Mouse (Mus musculus) A20 (cell line): ENCODE results near the gene Arpc2.

Experiments
- DNase-seq: peaks from one replicate; pipeline ENCODE4 v3.0.0-alpha.2; 2011; ENCODE audit warnings: low read depth, low spot score

Gene Arpc2

DNA sequence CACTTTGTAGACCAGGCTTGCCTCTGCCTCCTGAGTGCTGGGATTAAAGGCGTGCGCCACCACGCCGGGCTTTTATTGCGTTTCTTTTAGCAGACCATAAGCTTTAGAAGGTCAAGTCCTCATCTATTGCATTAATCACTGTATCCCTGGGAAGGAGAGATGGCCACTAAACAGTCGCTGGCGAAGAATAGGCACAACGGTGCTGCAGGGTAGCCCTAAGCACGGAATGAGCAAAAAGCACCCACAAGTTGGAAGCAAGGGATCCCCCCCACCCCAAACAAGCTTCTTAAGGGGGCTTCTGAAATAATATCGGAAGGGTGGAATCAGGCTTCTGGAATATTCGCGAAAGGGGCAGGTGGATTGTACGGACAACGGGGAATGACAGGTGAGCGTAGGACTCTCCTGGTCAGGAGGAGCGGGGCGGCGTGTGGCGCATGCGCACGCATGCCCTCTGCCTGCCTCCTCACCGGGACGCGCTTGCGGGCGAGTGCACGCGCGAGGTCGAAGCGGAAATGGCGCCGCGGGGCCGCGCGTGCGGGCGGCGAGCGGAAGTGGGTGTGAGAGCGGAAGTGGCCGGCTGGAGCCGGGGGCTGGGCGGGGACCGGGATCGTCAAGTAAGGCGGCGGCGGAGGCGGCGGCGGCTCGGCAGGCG is at the start of gene Arpc2:
Gene Arpc2 (plus strand): TSS at position 147 of the 652 bp plus-strand sequence.
- peak; percentile 98 for DNase-seq

GRCm38 (mm10) chr1:74190471-74190870 is 45.4 kb upstream of the Arpc2 start:
- DNase-seq = no peak

DNA sequence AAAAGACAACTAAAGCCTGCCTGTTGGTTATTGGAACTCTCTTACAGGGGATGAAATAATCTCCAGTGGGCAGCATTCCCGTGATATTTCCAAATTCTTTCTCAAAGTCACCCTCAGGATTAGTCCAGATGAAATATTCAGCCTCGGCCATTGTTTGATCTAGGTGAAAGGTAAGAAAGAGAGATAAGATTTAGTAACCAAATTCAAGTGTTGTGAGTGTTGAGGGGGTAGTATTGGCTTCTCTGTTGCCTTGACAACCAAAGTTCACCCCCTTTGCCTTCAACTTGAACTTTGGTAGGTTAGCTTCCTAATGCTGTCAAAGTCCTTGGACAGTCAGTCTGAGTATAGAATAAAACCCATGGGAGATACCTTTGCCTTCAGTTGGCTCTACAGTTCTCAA is 43.2 kb upstream of the Arpc2 start:
- DNase-seq = no peak

DNA sequence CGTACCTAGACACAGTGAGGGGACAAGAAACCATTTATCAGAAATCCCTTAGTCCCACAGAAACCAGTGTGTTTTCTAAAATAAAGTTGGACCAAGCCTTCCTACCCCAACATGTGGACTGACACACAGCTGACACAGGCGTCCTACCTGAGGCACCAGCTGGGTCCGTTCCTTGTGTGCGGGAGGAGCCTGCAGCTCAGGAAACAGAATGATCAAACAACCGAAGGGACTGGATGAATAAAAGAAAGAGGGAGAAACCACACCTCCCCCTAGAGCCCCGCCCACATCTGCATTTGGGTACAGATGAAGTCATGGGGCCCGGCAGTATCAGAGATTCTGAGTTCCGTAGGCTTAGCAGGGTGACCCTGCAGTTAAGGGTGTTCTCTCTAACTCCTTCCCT is 41.4 kb upstream of the Arpc2 start, which contains the start of gene Cxcr1:
Gene Cxcr1 (minus strand): TSS at position 187 of the 400 bp plus-strand sequence.
- no peak for DNase-seq

DNA sequence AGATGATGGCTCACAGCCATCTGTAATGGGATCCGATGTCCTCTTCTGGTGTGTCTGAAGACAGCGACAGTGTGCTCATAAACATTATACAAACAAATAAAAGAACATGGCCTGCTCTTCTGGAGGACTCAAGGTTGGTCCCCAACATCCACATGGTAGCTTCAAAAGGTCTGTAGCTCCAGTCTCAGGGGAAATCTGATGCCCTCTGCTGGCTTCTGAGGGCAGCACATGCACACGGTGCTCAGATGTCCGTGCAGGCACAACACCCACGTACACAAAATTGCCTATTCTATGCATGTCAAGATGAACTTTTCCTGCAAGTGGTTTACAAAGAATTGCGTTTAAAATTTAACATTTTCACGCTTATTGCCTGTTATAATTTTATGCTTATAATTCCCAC is 39.9 kb upstream of the Arpc2 start:
- DNase-seq = peak; percentile 68

- DNase-seq = no peak
Observed at GRCm38 (mm10) chr1:74196621-74197419, 39.1 kb upstream of the Arpc2 start.

DNA sequence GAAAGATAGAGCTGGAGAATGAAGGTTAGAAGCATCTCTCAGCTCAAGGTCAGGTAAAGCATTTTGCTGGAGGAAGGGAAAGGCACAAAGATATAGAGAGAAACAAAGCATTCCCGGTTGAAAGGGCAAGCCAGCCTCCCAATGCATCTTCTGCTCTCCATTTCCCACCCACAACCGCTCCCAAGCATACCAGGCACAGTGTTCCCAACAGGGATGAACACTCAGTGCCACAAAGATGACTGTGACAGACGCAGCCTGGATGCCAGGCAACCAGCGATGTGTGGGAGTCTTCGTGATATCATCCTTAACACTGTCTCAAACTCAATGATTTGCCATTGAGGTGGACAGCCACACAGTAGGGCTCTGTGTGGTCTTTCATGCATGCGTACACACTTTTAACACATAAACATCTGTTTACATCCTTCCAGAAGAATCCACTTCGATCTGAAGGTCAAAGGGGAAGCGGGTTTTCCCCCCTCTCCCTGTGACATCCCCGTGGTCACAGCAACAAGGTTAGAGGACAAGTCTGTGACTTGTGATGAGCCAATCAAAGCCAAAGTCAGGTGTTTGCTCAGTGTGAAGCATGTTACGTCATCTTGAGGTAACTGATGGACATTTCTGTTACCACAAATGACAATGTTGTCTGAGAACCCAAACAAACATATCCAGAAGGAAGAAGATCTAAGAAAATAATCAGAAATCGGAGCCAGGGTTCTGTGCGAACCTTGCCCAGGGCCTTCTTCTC is 38.0 kb upstream of the Arpc2 start:
- DNase-seq = no peak

DNA sequence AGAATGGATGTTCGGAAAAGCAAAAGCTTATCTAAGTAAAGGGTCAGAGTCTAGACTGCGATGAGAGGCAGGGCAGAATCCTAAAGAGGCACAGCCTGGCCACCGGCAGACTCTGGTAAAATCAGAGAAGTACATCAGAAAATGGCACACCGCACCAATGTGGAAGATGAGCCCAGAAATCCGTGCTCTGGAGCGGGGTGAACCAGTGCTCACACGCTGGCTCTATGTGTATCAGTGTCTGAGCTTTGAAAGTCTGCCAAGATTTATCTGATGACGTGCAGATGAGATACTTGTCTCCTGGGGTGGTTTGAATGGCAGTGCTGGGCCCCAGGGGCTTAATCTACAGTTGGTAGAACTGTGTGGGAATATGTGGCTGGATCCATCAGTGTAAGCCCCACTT is 36.8 kb upstream of the Arpc2 start:
- DNase-seq = no peak

GRCm38 (mm10) chr1:74201048-74201844 is 34.6 kb upstream of the Arpc2 start:
- peak; percentile 56 for DNase-seq

DNA sequence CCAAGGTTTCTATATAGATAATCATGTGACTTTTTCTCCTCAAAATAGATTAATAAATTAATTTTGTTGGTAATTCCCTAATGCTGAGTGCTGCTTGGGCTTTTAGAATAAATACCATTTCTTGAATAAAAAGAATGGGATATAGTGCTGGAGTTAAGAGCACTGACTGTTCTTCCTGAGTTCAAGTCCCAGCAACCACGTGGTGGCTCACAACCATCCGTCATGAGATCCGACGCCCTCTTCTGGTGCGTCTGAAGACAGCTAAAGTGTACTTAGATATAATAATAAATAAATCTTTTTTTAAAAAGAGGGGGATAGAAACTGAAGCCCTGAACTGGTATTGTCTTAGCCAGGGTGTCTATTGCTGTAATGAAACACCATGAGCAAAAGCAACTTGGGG is 32.4 kb upstream of the Arpc2 start:
- DNase-seq = peak; percentile 27

DNA sequence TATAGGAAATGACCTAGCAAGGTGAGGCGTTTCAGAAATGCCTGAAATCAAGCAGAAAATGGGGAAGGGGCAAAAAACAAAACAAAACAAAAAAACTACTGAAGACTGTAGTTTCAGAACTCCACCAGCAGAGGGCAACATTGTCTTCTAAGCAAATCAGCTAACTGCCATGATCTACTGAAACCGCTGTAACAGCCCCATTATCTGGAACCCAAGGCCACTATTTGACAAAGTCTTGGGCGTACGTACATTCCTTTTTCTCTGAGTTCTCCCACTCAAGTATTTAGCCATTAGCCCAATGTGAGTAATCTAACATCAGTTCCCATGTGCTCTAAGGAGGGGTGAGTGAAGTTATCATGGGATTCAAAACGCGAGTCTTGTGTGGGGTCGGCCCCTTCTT is 30.0 kb upstream of the Arpc2 start:
- DNase-seq = peak; percentile 76

DNA sequence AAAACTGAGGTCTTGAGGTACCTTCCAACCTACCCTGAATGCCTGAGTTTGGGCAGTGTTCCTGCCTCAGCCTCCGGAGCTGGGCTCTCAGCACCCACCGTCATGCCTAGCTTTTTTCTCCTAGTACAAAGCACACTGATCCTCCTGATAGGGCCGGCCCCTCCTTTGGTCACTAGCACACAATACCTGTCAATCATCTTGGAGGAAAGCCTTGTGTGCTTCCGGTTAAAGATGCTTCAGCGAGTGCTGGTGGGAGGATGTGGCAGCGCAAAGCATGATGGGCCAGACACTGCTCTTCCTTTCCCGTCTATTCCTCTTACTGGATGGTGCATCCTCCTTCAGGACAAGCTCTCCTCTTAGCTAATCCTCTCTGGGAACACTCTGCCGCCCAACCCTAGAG is 29.2 kb upstream of the Arpc2 start:
- peak; percentile 65 for DNase-seq

DNA sequence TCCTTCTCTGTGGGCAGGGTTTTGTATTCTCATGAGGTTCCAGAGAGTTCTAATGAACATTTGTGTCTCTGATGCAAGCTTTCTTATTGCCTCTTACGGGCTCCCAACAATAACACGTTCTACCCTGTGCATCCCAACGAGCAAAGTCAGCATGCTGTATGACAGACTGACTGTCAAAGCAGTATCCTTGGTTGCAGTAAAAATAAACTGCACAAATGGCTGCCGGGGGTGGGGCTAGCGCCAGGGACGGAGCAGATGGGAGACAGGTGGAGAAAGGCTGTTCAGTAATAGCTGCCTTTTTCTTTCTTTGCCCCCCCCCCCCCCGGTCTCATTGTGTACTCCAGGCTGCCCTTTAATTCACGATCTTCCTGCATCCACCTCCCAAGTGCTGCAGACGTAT is 28.0 kb upstream of the Arpc2 start:
- DNase-seq = no peak

DNA sequence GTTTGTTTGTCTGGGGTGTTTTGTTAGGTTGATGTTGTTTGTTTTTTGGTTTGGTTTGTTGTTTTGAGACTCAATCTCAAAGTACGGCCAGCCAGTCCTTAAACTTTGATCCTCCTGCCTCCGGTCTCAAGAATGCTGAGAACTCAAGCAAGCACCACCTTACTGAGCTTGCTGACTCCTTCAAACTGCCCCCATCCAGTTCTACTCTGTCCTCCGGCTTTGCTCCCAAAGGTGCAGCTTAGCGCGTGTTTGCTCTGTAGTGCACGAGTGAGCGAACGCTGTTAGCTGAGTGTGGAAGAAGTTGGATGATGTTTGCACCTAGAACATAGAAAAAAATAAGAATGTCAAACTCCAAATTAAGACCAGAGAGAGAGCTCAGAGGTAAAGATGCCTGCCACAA is 26.9 kb upstream of the Arpc2 start:
- no peak for DNase-seq

DNA sequence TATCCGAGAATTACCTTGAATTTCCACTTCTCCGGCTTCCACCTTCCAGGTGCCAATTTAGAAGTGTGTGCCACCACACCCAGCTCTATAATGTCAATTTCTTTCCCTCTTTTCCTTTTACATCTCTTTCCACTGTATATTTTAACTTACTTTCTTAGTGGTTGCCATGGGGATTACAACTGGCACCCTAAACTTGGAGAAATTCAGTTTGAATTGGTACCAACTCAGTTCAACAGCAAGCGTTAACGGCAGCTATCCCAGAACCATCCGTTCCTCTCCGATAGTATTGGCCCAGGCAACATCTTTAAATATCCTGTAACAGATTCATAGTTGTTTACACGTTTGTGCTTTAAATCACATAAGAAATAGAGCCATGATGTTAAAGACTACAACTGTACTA is 16.0 kb upstream of the Arpc2 start:
- DNase-seq = no peak

- peak; percentile 89 for DNase-seq
Observed at GRCm38 (mm10) chr1:74227317-74227716, 8.6 kb upstream of the Arpc2 start.

DNA sequence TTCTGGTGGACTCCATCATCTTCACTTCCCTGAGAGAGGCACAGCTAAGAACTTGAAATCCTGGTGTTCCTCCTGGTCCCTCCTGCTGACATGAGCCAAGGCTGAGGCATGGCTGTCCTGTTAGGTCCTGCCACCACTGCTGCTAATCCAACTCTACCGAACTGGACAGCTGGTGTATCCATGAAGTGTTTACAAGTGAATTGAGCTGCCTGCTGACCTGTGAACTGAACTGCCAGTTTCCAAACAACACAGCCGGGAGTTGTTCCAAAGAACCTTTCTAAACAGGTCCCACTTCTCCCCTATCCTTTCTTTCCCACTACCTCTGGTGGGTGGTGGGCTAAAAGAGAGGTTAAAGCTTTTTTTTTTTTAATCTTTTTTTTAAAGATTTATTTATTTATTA is 5.9 kb upstream of the Arpc2 start:
- DNase-seq = no peak

DNA sequence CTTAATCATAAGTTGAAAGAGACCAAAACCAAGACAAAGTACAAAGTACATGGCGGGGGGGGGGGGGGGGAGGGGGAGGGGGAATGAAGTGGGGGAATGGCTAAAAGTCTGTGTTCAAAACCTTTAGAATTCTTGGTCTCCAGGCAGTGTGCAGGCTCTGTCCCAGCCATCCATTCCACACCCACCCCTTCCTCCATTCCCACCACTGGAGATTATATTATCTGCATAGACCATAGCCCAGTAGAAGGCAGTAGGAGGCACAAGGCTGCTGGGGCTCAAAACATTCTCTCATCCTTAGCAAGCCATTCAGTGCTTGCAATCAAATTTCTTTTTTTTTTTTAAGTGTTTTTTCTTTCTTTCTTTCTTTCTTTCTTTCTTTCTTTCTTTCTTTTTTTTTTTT is 4.9 kb upstream of the Arpc2 start:
- DNase-seq = no peak

GRCm38 (mm10) chr1:74236590-74237317 is 870 bp downstream of the Arpc2 start:
- peak; percentile 78 for DNase-seq

DNA sequence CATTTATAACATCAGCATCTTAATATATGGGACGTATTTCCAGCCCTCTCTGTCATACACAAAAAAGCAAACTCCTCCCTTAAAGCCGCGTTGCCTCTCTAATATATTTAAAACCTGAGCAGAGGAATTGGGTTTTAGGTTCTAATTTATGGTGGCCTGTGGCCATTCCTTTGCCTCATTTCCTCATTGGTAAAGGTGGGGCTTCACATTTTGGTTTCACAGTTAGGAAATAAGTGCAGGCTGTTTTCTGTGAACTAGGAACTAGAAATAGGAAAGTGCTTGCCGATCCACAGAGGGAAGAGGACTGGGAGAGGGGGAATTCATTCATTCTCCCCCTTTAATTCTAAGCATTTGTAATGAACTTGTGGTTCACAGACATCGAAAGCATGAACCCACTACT is 1.8 kb downstream of the Arpc2 start:
- DNase-seq = no peak

- DNase-seq = peak; percentile 87
Observed at GRCm38 (mm10) chr1:74238136-74238535, 2.3 kb downstream of the Arpc2 start.
